Mouse (Mus musculus) olfactory bulb, adult 2 months (tissue): Measurements from ENCODE around the gene BC061237. TPM values are rescaled to one million over a fixed set of nuclear protein-coding genes. Genes with fewer than 3 reads are reported as not detected.
"Not testable (repeated sequence)": the region's sequence is repeated elsewhere in the genome, so short reads cannot be mapped to it uniquely, and the experiment has no call there.

Experiments used
- H3K27ac ChIP-seq: fragments of 200-500 bp; 2 replicates; pipeline ENCODE4 v1.5.1; 2012; ENCODE audit warnings: low read depth, low read length; ENCODE audit not compliant: insufficient read depth
- H3K4me1 ChIP-seq: fragments of 200-500 bp; 2 replicates; pipeline ENCODE4 v1.6.1; 2012; ENCODE audit warnings: low read length; ENCODE audit not compliant: control insufficient read depth, insufficient read depth
- H3K4me3 ChIP-seq: fragments of 200-500 bp; 2 replicates; pipeline ENCODE4 v1.5.1; 2012; ENCODE audit warnings: mild to moderate bottlenecking, low read depth, low read length, moderate library complexity; ENCODE audit not compliant: insufficient read depth
- WGBS: fragments of 180-500 bp; shearing (Covaris S2); methylation state at CpG from one replicate; pipeline ENCODE4 v1.1.7; 2018; 5-methylcytosine and 5-hydroxymethylcytosine counted together
- polyA plus RNA-seq: library from polyadenylated mRNA; stranded (reverse); fragments of >200 nt; gene quantifications from 2 replicates; pipeline ENCODE4 v1.2.4, GENCODE M21; 2012; ENCODE audit warnings: low replicate concordance; ENCODE audit not compliant: missing spikeins, insufficient read depth, insufficient read length

The BC061237 gene
- polyA plus RNA-seq: not detected in 2 replicates

GRCm38 (mm10) chr14:44492163-44492562, at the start of gene BC061237:
BC061237 (plus strand) TSS chr14:44492463.
- WGBS: 100% methylated on average over 1 of the region's 1 CpGs
- not testable (repeated sequence) for H3K4me3 ChIP-seq, H3K27ac ChIP-seq, H3K4me1 ChIP-seq

DNA sequence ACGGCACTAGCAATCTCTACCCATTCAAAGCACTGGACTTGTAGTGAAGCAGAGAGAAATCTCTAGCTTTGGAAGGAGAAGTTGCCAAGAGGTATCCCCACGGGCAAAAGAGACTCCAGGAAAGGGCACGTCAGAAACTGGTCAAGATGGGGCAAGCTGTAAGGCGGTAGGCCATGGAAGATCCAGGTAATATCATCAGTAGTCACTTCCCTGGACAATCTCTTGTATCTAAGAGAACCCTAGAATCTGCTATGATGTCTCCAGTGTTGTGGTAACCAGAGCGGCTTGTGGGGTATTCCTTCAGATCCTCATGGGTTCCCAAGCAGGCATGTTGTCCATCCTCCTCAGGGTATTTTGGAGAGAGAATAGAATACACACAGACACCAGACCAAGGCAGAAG, 25.7 kb downstream of the BC061237 start, which contains the start of gene Gm17093:
Gene Gm17093 (plus strand): TSS at position 301 of the 400 bp plus-strand sequence.
- H3K27ac ChIP-seq, H3K4me3 ChIP-seq, H3K4me1 ChIP-seq: not testable (repeated sequence)
- 91% methylated on average over 5 of the region's 5 CpGs for WGBS

- WGBS: 87% methylated on average over 5 of the region's 5 CpGs
Measured at GRCm38 (mm10) chr14:44547961-44548360, 55.7 kb downstream of the BC061237 start.

More at GRCm38 (mm10) chr14:44547961-44548360, 55.7 kb downstream of the BC061237 start:
- not testable (repeated sequence) for H3K27ac ChIP-seq, H3K4me1 ChIP-seq, H3K4me3 ChIP-seq

Other genes with a start within 250 kb of the BC061237 start
- gene Gm8220, start 206.9 kb upstream of the BC061237 start, polyA plus RNA-seq: not detected in 2 replicates
- gene Gm5930, start 153.9 kb upstream of the BC061237 start, polyA plus RNA-seq: not detected in 2 replicates
- gene Gm8229, start 127.1 kb upstream of the BC061237 start, polyA plus RNA-seq: not detected in 2 replicates
- not detected in 2 replicates for gene Gm3371, start 81.8 kb upstream of the BC061237 start, polyA plus RNA-seq
- gene Gm8232, start 58.8 kb upstream of the BC061237 start, polyA plus RNA-seq: not detected in 2 replicates
- gene Gm17093, start 25.8 kb downstream of the BC061237 start, polyA plus RNA-seq: not detected in 2 replicates
- gene Gm8247, start 90.7 kb downstream of the BC061237 start, polyA plus RNA-seq: not detected in 2 replicates
- gene Gm5624, start 135.5 kb downstream of the BC061237 start, polyA plus RNA-seq: not detected in 2 replicates
- gene Gm8257, start 214.0 kb downstream of the BC061237 start, polyA plus RNA-seq: not detected in 2 replicates